Mouse (Mus musculus) R1 (cell line): ENCODE measurements around the gene Nfe2.

ENCODE experiments used
- DNase-seq: peaks from one replicate; pipeline ENCODE4 v3.0.0-alpha.2; 2018; ENCODE audit warnings: low read depth, low spot score

The Nfe2 gene

DNA sequence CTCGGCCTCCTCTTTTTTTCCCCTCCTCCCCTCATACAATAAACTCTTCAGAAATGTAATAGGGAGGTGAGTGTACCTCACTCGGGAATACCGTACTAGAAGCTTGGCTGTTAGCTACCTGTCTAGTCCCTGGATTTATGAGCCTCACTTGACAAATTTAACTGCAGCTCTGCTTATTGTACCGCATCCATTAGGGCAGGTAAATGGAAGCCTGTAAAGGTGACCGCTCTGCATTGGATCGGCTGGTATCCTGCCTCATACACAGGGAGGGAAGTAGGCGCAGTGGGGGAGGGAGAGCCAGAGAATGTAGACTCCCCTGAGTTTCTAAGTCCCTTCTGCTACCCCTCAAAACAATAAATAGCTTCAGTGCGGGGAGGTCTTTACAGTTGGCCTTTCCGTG lies 32.6 kb upstream of the Nfe2 start:
- DNase-seq: no peak

DNA sequence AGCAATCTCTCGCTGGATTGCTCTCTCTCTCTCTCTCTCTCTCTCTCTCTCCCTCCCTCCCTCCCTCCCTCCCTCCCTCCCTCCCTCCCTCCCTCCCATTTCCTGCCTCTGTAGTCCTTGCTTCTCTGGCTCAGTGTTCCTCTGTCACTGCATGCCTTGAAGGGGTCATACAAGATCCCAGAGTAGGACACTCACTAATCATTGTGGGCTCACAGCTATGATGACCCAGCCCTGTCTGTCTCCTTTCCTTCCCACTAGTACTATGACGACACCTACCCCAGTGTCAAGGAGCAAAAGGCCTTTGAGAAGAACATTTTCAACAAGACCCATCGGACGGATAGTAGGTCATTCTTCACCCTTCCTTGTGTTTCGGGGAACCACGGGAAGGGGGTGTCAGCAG lies 32.2 kb upstream of the Nfe2 start:
- no peak for DNase-seq

DNA sequence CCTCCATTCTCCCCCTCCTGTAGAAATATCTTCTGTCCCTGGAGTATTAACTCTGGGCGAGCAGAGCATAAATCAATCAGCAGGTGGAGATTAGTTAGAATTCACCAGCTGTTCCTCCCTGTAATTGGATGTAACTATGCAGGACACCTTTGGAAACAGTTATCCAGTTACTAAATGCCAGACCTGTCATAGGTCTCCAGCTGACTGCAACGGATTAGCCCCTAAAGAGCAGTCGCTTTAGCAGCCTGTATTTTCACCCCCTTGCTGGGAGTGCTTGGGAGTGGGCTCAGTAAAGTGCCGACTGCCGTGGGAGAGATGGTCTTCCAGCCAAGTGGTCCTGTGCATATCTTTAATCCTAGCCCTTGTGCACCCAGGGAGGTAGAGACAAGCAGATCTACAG lies 31.4 kb upstream of the Nfe2 start:
- DNase-seq: no peak

DNA sequence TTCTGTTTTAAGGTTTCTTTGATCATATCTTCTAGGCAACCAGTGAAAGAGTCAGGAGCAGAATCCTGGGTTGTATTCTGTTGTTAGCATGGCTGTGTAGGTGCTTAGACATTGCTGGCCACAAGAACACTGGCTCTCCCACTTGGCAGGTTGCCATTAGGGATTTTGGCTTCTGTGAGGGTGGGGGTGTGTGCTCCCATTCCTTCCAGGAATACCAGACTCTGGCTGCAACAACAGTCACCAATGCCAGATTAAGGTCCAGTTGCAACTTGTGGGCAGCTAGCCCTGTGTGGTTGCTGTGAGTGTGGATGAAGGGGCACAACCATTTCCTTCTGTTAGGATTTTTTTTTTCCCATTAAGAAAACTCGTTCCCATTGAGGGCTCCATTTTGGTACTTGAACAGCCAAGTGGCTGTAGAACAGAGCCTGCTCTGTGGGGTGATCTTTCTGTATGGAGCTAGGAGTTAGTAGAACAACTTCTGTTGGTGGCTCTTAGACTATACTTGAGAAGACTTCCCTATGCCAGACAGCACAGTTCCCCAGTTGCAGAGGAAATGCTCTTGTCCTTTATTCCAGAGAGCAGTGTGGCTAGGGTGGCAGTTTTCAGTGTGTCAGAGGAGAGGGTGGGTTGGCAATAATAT lies 27.7 kb upstream of the Nfe2 start:
- DNase-seq: no peak

DNA sequence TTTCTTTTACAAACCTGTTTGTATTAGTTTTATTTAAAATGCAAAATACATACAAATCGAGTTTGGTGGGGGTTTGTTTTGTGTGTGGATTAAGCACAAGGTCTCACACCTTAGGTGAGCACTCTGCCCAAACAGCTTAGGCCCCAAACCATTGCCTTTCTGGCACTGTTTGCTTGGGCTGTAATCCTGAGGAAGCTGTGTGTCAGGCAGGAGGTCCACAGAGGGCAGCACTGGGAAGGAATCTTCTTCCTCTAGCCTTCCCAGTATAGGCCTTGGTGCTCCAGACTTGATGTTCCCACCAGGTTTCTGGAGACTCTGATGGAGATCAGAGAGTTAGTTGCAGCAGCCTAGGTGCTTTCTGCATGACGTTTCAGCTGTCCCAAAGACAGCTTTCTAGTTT lies 26.4 kb upstream of the Nfe2 start:
- DNase-seq: no peak

DNA sequence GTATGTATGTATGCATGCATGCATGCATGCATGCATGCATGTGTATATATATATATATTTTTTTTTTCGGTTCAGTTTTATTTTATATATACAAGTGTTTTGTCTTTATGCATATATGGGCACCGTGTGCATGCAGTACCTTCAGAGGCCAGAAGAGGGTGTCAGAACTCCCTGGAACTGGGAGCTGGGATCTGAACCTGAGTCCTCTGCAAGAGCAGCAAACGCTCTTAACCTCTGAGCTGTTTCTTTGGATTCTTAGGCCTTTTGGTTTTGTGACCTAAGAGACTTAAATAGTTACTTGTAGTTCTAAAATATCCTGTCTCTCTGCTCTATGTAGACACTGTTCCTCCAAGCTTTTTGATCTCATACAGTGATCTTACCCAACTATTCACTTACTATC lies 25.9 kb upstream of the Nfe2 start:
- peak; percentile 73 for DNase-seq

DNA sequence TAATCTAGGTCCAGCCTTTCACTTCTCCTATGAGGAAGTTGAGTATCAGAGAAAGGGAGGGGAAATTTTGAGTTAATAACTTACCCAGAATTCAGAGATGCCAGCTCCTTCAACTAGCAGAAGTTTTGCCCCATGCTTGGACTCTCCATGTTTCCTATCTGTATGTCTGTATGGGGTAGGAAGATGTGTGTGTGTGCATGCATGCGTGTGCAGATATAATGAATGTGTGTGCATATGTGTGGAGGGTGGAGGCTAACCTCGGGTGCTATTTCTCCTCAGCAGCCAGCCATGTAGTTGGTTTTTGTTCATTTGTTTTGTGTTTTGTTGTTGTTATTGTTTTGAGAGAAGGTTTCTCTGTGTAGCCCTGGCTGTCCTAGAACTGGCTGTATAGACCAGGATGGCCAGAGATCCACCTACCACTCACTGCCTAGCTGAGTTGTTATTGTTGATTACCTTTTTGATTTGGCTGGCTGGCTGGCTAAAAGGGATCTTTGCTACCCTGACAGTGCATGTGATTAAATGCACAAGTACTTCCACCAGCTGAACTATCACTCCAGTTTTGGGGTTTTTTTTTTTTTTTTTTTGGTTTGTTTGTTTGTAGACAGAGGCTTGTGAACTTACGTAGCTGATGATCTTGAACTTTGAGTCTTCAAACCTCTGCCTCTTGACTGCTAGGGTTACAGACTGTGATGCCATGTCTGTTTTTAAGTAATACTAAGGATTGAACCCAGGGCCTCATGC lies 23.4 kb upstream of the Nfe2 start:
- DNase-seq: no peak

DNA sequence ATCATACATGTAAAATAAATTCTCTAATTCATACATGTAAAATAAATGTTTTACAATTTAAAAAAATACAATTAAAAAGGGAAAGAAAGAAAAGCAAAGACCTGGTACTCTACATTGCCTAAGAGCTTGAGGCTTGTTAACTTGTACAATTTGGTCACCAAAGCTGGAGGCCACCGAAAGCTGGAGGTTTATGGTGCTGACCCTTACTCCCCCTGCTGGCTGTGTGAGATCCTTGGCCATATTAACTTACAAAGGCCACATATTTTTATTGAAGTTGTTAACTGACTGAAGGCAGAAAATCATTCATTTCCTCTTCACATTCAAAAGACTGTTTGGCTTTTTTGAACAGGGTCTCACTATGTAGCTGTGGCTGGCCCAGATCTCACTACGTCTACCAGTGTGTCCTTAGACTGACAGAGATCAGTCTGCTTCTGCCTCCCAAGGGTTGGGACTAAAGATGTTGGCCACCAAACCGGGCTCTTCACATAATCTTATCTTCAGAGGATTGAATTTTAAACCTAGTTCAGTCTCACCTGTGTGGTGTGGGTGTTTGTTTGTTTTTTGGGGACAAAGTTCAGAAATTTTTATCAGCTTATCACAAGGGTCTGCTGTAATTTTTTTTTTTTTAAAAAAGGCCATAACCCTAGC lies 22.7 kb upstream of the Nfe2 start:
- peak; percentile 35 for DNase-seq

DNA sequence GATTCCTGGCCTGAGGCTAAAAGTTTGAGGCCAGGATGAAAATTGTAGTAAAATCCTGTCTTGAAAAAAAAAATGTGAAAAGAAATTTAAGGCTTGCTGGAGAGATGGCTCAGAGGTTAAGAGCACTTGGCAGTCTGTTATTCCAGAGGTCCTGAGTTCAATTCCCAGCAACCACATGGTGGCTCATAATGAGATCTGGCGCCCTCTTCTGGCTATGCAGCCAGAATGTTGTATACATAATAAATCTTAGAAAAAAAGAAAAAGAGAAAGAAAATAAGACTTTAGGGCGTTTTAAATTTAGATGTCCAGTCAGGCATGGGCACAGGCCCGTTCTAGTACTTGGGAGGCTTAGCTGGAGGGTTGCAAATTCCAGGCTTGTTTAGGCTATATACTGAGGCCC lies 21.5 kb upstream of the Nfe2 start:
- DNase-seq: peak; percentile 60

DNA sequence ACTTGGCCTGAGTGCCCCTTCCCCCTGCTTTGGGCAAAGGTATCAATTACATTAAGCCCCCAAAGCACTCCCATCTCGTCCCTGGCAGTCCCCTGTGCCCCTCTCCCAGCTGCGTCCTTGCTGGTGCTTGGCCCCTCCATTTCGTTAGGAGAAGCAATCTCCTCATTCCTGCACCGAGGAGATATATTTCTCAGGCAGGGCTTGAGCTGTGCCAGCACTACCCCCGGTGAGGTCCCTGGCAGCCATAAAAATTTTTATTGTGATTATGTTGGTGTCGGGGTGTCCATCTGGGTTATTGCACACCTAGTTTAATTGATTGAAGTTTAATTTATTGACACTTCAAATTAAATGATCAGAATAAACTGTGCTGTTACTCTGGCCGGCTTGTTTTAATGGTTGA lies 19.7 kb upstream of the Nfe2 start:
- DNase-seq: no peak

DNA sequence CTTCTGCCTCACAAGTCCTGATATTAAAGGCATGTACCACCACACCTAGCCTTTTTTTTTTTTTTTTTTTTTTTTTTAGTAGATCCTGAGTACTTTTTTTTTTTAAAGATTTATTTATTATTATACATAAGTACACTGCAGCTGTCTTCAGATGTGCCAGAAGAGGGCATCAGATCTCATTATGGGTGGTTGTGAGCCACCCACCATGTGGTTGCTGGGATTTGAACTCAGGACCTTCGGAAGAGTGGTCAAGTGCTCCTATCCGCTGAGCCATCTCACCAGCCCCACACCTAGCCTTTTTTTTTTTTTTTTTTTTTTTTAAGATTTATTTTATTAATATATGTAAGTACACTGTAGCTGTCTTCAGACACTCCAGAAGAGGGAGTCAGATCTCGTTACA lies 17.7 kb upstream of the Nfe2 start:
- DNase-seq: peak; percentile 50

DNA sequence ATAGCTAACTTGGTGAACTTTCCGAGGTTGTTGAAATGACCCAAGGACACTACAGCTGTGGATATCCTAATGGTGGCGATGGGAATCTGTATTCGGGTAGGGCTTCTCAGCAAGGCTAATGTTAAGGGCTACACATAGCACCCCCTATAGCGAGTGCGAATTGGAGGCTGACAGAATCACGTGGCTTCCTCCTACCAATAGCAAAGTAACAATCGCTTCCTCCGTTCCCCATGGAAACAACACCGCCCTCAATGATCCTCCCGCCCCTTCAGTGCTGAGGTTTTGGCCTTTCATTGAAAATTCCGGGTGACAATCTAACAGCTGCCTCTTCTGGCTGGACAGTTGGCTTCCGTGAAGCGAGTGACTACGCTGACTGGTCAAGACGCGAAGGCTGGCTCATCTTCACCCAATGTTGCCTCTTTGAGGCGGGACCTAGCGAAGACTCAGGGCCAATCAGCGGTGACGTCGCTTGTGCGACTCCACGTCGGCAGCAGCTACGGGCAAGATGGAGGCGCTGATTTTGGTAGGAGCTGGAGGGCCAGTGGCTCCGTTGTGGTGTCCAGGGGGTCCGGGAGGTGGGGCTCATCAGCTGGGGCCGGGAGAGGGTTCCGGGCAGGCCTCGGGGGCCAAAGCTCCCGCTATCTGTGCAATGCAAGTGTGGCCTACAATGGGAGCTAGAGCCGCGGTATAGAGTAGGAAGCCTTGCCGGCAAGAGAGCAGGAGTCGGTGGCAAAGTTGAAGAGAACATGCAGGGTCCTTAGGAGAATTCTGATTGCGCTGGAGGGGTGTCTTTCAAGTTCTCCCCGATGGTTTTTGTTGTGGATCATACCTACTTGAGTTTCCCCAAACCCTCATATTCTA lies 14.4 kb upstream of the Nfe2 start, which contains the start of gene Copz1:
Copz1 (plus strand) TSS at position 296 of the 861 bp plus-strand sequence.
- peak; percentile 100 for DNase-seq

DNA sequence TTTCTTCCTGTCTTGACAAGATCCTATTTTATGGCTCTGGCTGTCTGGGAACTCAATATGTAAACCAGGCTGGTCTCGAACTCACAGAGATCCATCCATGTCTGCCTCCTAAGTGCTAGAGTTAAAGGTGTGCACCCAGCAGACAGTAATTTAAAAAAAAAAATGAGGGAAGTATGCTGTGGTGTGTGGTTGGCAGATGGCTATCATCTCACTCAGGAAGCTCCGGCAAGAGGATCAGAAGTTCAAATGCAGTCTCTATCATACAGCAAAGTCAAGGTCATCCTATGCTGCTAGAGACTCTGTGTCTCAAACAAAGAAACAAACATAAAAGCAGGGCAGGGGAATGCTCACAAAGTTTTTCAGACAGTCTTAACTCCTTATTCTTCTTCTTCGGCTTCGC lies 10.7 kb upstream of the Nfe2 start:
- DNase-seq: no peak

DNA sequence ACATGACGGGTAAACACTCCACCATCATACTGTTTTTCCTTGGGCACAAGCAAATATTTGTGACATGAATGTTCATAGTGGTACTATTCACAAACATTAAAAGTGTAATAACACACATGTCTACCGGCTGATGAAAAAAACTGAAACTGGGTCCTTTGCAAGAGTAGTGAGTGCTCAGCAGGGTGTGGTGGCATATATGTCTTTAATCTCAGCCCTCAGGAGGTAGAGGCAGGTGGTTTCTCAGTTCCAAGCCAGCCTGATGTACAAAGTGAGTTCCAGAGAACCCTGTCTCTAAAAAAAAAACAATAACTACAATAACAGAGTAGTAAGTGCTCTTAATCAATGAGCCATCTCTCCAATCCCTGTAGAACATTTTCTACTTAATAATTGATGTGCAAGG lies 6.6 kb upstream of the Nfe2 start:
- no peak for DNase-seq

DNA sequence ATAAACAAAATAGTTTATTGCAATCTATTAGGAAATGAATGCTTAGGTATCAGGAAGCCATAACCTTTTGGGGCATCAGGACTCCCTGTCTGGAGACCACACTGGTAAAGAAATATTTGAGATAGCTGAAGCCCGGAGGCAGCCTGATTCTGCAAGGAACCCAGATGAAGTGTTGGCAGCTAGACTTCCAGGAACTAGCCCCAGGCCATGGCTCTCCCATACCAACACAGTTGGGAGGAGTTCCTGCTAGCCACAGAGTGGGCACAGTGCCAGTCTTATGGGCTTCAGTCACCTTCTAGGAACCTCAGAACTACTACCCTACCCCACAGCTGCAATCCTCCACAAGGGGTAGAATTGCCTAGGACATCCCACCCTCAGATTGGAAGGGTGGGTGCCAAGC lies 1.8 kb upstream of the Nfe2 start:
- DNase-seq: no peak

DNA sequence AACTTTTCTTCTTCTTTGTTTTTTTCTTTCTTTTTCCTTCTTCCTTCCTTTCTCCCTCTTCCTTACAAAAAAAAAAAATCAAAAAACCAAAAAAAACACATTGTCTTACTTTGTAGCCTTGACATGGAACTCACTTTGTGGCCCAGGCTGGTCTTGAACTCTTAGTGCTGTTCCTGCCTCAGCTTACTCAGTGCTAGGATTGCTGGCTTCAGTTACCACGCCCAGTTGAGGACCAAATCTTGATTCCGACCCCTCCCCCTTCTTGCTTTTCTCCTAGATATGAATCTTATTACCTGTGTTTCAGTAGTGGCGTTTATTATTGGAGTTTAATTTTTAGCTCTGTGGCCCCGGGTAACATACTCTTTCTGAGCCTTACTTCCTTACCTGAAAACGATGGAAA lies 959 bp upstream of the Nfe2 start:
- no peak for DNase-seq

DNA sequence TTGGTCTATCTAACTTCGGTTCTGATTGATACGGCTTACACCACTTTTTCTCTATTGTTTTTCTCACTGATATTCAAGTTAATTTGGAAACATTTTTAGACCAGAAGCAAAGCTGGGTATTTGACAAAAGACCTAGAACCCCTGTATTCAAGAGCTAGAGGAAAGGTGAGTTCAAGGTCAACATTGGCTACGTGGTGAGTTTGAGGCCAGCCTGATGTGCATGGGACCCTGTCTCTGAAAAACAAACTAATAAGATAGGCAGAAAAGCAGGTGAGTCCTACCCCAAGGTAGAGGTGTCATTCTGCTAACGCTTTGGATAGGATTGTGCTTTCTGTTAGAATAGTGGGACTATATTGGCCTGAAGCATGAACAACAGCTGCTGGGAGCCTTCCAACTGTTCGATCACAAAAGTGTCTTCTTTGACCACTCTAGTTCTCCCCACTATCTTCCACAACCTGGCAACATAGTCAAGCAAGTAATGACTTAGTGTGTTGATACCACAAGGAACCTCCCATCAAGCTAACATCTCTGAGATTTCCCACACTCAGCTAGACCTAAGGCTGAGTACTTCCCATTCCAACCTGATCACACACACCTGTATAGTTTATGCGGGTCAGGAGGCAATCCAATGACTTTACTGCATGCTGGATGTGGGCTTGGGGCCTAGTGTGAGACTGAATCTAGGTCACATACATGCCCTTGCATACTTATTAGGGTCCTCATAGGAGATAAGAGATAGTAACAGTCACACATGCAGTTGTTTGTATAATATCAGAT lies 1.8 kb downstream of the Nfe2 start:
- DNase-seq: no peak

DNA sequence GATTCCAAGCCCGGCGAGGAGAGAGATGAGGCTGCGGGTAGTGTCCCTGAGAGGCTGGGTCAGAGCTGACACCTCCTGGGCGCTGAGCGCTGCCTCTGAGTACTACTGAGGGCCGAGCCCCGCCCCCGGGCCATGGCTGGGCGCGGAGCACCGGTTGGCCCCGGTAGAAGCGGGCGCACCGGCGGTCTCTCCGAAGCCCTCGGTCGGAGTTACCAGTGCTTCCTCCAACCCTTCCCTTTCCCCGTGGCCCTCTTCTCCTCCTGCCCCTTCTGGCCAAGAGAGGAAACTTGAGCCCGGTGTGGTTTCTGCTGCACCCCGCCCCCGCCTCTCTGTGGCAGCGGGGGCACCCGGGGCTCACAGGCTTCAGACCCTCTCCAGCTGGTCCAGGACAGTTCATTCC lies 3.0 kb downstream of the Nfe2 start:
- no peak for DNase-seq

DNA sequence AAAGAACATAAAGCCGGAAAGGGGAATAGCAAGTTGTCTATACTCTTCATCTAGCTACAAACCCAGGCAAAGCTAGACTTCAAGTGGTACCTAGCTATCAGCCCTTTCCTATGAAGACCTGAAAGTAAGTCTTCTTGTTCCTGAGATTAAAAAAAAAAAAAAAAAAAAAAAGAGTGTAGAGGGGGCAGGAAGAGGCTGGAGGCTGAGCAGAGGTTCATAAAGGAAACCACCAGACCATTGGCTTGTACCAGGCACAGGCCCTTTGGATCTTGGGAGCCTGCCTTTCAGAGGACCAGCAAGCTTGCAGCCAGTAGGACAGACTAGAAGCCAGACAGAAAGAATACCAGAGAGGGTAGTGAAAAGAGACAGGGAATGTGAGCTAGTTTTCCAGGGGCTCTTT lies 4.9 kb downstream of the Nfe2 start:
- no peak for DNase-seq

DNA sequence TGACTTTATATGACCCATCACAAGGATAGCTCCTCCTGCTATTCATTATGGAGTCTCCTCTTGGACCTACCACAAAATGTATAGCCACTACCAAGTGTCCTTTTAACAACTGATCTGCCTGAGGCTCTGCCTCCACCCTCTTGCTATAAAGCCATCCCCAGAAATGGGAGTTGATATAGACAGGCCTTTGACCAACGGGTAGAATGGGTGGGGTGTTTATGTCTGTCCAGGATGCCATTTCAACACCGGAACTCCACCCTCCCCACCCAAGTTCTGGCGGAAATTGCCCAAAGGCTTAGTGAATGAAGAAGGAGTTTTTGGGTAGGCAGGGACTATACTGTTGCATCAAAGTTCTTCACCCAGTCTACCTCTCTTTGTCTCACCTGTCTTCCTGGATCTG lies 5.5 kb downstream of the Nfe2 start:
- DNase-seq: no peak

DNA sequence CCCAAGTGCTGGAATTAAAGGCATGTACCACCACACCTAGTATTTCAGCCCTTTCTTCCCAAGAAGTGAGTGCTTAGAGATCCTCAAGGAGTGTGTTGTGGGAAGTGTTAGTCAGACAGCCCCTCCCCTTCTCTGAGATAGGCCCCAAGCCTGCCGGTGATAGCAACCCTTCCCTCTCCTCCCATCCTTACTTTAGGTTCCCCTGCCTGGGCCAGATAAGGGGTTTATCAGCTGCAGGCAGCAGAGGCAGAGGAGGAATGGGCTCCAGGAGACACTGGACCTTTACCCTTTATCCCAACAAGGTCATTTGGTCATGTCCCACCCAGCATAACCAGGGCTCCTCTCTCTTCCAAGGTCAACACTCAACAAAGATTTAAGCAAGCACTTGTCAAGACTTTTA lies 6.6 kb downstream of the Nfe2 start:
- no peak for DNase-seq
